Mouse (Mus musculus): ENCODE data around the gene Fam221a.
A peak's percentile ranks its signal among the peaks of the same experiment; 100 is the strongest.
"Not testable (repeated sequence)": the region's sequence is repeated elsewhere in the genome, so short reads cannot be mapped to it uniquely, and the experiment has no call there.

The Fam221a gene

DNA sequence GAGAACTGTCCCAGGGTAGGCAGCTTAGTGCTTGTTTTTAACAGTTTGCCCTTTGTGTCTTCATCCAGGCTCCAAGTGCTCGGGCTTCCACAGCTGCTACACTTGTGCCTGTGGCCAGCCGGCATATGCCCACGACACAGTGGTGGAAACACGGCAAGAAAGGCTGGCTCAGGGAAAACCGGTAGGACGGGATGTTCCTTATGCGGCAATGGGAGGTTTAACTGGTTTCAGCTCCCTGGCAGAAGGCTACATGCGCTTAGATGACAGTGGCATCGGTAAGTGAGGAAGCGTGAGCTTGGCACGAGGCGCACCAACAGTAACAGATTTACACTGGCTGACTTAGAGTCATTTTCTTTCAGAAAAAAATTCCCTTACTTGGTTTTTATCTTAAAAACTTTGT is 10.8 kb downstream of the Fam221a start:
- DNase-seq (ENCODE audit: low spot score in 2 of 2): no peak

DNA sequence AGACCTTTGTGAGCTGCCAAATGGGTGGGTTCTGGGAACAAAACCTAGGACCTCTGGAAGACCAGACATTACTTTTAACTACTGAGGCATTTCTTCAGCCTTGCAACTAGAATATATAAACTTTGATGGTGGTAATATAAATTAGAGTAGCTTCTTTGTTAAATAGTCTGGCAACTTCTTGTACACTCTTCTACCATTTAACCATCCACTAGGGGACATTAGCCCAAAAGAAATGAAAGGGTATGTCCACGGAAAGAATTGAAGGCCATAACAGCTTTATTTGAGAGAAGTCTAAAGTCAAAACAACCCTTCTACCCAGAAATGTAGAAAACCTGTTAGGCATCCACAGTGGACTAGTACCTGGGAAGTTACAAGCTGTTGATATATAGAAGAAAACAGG is 26.7 kb downstream of the Fam221a start:
- DNase-seq (ENCODE audit: low spot score in 2 of 2): no peak

DNA sequence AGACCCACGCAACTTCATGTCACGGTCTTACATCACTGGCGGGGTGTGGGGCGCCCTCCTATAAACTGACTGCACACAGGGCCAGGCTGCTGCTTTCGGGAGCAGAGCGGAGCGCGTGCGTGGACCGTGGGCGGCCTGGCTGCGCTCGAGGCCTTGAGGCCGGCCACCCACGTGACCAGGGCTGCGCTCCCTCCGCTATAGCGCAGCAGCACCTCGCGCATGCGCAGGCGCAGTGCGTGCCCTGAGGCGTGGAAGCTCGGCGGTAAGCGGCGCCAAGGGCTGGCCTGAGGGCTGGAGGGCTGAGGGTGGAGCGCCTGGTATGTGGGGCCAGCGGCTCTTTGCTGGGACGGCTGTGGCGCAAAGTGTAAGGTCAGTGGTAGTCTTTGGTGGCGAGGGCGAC is 27.8 kb downstream of the Fam221a start, which contains the start of gene Stk31:
Gene Stk31, plus strand, starts transcription at position 289 of the 400 bp plus-strand sequence.
- peak in 1 of 2 experiments; percentile 30 for DNase-seq (ENCODE audit: low spot score in 2 of 2)

DNA sequence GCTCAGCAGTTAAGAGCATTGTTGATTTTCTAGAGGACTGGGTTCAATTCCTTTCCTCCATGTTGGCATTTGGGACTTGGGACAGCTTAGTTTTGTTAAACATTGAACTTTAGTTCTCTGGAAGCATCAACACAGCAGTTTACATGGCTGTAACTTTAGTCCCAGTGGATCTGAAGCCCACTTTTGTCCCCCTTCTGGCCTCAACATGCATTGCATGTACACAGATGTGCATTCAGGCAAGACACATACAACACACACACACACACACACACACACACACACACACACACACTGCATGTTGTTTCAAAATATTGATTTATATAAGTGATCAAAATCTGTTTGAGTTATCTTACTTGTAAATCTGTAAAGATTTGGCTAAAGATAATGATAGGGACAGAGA is 29.9 kb downstream of the Fam221a start:
- no peak for DNase-seq (ENCODE audit: low spot score in 2 of 2)

DNA sequence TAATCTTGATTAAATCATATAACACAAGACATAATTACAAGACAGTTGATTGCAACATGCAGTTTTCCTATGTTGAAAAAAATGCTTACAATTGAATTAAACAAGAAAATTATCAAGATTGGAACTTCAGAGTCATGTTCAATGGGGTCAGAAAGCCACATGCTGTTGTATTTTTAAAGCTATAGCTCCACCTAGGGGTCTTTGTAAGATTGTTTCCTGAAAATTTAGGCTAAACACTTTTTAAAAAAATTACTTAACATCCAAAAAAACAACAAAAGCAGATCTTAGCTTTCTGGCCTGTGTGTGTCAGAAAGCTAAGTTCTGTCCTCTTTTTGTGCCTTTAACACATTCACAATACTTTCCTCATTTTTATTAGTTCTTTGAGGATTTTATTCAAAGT is 30.8 kb downstream of the Fam221a start:
- no peak for DNase-seq (ENCODE audit: low spot score in 2 of 2)

DNA sequence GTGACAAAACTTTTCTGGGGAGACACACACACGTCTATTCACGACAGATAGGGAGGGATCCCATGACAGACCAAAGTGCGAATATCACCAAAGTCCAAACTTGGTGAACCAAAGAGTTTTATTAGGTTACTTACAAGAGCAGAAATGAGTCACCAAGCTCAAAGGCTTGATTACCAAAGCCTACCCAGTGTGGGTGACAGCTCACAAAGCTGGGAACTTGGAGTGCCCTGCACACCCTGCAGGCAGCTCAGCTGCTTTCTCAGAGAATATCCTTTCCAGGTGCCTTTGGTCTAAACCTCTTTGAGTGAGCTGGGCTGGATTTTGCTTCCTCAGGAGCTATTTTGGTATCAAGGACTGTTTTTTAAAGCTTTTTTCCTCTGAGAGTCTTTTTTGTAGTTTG is 43.3 kb downstream of the Fam221a start:
- no peak for DNase-seq (ENCODE audit: low spot score in 2 of 2)

DNA sequence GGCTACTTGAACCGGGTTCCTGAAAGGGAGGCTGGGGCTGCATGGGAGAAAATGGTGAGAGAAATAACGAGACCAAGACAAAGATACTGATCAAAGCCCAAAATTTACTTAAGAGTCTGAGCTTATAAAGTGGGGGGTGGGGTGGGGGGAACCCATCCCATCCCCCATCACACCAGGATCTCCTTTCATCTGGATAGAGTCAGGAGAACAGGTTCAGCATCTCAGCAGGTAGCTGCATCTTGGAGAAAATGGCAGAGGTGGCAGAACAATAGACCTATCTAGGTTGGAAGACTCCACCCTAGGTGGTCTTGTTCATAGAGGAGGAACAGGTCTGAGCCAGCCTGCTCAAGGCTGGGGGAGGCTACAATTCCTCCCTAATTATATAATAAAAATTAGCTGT is 45.4 kb downstream of the Fam221a start:
- DNase-seq (ENCODE audit: low spot score in 2 of 2): not testable (repeated sequence)

DNA sequence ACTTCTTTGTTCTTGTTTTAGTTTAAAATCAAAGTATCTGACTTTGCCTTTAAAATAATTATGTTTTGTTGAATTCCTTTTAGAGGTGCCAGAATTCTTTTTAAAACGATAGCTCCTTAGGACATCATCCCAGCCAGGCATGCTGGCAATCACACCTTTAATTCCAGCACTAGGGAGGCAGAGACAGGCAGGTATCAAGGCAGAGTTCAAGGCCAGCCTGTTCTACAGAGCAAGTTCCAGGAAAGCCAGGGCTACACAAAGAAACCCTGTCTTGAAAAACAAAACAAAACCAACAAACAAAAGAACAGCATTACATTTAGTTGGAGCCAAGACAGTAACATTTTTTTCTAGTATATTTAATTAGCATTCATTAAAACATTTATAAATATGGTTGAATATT is 48.4 kb downstream of the Fam221a start:
- no peak for DNase-seq (ENCODE audit: low spot score in 2 of 2)

DNA sequence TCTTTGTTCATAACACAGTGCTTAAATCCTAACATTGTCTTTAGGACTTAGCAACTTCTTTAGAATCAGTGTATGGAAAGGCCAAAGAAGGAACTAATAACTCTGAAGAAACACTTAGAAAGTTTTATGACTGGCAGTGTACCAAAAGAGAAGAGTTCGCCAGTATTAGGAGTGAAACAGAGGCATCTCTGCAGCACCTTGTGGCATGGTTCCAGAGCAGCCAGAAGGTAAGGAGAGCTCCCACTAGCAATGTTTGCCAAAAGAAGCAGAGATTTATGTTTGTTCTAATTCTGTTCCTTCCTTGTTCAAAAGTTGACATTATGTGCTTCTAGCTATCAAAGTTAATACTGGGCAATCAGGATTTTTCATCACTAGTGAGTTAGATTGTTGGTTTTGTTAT is 69.8 kb downstream of the Fam221a start:
- no peak for DNase-seq (ENCODE audit: low spot score in 2 of 2)
